Mouse (Mus musculus): ENCODE results near the gene Slc2a6. TPM values are rescaled to one million over a fixed set of nuclear protein-coding genes. Genes with fewer than 3 reads are reported as not detected.

Gene Slc2a6
- polyA plus RNA-seq, 1 experiment from 2014 or later = 5.2 TPM

GRCm38 (mm10) chr2:27028437-27029015 is 728 bp upstream of the Slc2a6 start:
- Histone ChIP-seq H3K27ac (replicated peaks) (no peak overlapping the region), H3K36me3 (no peaks in the 10 kb centered on the region), H3K4me1 (peaks cover 14% of the 10 kb centered on the region), H3K27me3 (peaks cover 9% of the 10 kb centered on the region; the same call in 1 of the 2 replicates), H3K4me3 (peak overlapping the region; percentile 45), H3K9ac (replicated peaks) (peak overlapping the region; percentile 38), H3K4me2 (replicated peaks) (peak overlapping the region; percentile 73), H3K9me3 (no peaks in the 10 kb centered on the region)
- no peak for ATAC-seq (replicated peaks)
- 74% methylated on average over 4 of the region's 4 CpGs for WGBS

DNA sequence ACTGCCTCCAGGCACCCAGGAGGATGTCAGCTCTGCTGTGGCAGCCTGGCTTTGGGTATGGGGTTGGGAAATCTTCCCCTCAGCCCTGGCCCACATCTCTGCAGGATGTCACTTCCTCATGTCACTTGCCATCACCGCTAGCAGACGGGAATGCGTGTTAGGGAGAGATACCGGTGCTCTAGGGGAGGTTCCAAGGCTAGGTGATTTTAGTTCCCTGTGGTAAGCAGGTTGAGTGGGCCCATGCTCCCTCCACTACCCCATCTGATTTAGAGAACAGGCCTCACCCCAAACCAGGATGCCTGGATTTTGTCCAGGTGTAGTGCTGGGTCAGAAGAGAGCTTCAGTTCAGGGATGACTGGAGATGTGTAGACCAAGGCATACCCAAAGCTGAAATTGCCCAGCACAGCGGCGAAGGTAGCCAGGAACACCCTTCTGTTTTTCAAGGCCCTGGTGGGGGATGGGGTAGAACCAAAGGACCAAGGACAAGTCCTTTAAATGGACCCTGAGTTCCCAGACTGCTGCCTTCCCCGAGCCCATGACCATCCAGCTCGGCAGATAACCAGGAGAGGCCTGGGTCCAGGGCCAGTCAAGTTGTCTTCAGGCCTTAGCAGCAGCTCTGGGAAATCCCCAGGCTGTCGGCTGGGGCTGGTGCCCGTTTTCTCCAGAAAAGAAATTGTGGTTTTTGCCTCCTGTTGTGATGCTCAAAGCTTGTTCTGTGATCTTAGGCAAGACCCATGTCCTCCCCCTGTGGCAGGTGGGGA is 761 bp downstream of the Slc2a6 start:
- Histone ChIP-seq H3K36me3 (no peaks in the 10 kb centered on the region), H3K4me1 (peaks cover 14% of the 10 kb centered on the region), H3K27me3 (peaks cover 9% of the 10 kb centered on the region; the same call in 1 of the 2 replicates), H3K9me3 (no peaks in the 10 kb centered on the region), H3K9ac (replicated peaks) (peak overlapping the region; percentile 38; the same call in 1 of the 2 replicates), H3K27ac (replicated peaks) (no peak overlapping the region), H3K4me3 (peak overlapping the region; percentile 45), H3K4me2 (replicated peaks) (peak overlapping the region; percentile 73)
- no peak for ATAC-seq (replicated peaks)
- 72% methylated on average over 10 of the region's 10 CpGs for WGBS

- Histone ChIP-seq H3K9me3 (no peaks in the 10 kb centered on the region), H3K4me3 (no peak overlapping the region), H3K27me3 (peaks cover 9% of the 10 kb centered on the region; the same call in 1 of the 2 replicates), H3K36me3 (no peaks in the 10 kb centered on the region), H3K4me2 (replicated peaks) (no peak overlapping the region), H3K4me1 (peaks cover 14% of the 10 kb centered on the region), H3K9ac (replicated peaks) (no peak overlapping the region), H3K27ac (replicated peaks) (no peak overlapping the region)
- WGBS = 92% methylated on average over 3 of the region's 3 CpGs
- no peak for ATAC-seq (replicated peaks)
These were observed 1.5 kb downstream of the Slc2a6 start for GRCm38 (mm10) chr2:27026332-27026731.

- ATAC-seq (replicated peaks) = no peak
- Histone ChIP-seq H3K4me3 (no peak overlapping the region), H3K4me2 (replicated peaks) (no peak overlapping the region), H3K9ac (replicated peaks) (no peak overlapping the region), H3K27ac (replicated peaks) (no peak overlapping the region), H3K27me3 (peaks cover 9% of the 10 kb centered on the region; the same call in 1 of the 2 replicates), H3K4me1 (peaks cover 14% of the 10 kb centered on the region), H3K9me3 (no peaks in the 10 kb centered on the region), H3K36me3 (no peaks in the 10 kb centered on the region)
- 92% methylated on average over 3 of the region's 3 CpGs for WGBS
These were observed 2.3 kb downstream of the Slc2a6 start for GRCm38 (mm10) chr2:27025545-27025944.

GRCm38 (mm10) chr2:27024136-27024535 is 3.7 kb downstream of the Slc2a6 start:
- H3K4me1 ChIP-seq = peaks cover 14% of the 10 kb centered on the region
- ATAC-seq (replicated peaks) = no peak
- H3K4me2 ChIP-seq (replicated peaks) = no peak overlapping the region
- no peak overlapping the region for H3K27ac ChIP-seq (replicated peaks)
- no peak overlapping the region for H3K9ac ChIP-seq (replicated peaks)
- peaks cover 2% of the 10 kb centered on the region; the same call in 1 of the 2 replicates for H3K36me3 ChIP-seq
- 89% methylated on average over 14 of the region's 14 CpGs for WGBS
- no peak overlapping the region for H3K4me3 ChIP-seq
- H3K9me3 ChIP-seq = no peaks in the 10 kb centered on the region
- peaks cover 5% of the 10 kb centered on the region; the same call in 1 of the 2 replicates for H3K27me3 ChIP-seq

DNA sequence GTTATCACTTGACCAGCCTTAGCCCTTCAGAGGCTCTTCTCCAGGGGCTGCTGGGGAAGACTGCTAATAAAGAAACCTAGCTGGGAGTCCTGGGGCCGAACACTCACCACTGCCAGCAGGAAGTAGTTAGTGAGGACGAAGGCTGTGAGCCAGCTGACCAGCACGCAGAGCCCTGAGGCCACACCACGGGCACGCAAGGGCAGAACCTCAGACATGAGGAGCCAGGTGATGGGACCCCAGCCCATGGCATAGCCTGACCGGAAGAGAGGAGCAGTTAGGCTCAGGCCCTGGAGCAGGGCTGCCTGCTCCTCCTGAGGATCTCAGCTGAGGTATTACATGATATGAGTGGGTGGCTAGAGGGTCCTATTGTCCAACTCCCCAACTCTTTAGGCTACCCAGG is 5.2 kb downstream of the Slc2a6 start:
- Histone ChIP-seq H3K4me2 (replicated peaks) (no peak overlapping the region), H3K27ac (replicated peaks) (no peak overlapping the region), H3K9me3 (no peaks in the 10 kb centered on the region), H3K36me3 (peaks cover 15% of the 10 kb centered on the region), H3K27me3 (no peaks in the 10 kb centered on the region), H3K9ac (replicated peaks) (no peak overlapping the region), H3K4me3 (no peak overlapping the region), H3K4me1 (0 out of 2 replicates have a peak, but pooled peaks cover 10% of the 10 kb centered on the region)
- ATAC-seq (replicated peaks) = no peak
- WGBS = 80% methylated on average over 6 of the region's 6 CpGs

DNA sequence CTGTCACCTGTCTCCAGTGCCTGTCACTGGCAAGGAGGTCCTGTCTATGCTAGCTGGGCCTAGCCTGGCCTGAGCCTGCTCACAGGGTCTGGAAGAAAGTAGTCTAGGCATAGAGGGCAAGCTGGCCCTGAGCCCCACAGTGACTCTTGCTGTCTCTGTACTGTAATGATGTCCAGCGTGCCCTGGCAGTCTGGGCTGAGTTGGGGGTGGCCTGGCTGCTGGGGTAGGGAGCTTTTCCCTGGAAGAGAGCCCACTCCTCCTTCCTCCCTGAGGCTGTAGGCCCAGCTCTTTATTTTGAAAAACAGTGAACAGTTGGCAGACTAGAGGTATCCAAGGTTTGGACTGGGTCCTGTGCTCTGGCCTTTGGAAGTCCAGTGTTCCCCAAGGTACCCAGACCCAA is 6.7 kb downstream of the Slc2a6 start:
- H3K27ac ChIP-seq (replicated peaks) = no peak overlapping the region
- H3K9me3 ChIP-seq = no peaks in the 10 kb centered on the region
- ATAC-seq (replicated peaks) = no peak
- H3K9ac ChIP-seq (replicated peaks) = no peak overlapping the region
- H3K27me3 ChIP-seq = no peaks in the 10 kb centered on the region
- WGBS = 82% methylated on average over 1 of the region's 1 CpGs
- H3K4me3 ChIP-seq = no peak overlapping the region
- peaks cover 30% of the 10 kb centered on the region for H3K36me3 ChIP-seq
- H3K4me2 ChIP-seq (replicated peaks) = no peak overlapping the region
- H3K4me1 ChIP-seq = no peaks in the 10 kb centered on the region

- Histone ChIP-seq H3K4me3 (no peak overlapping the region), H3K27me3 (no peaks in the 10 kb centered on the region), H3K9me3 (no peaks in the 10 kb centered on the region), H3K27ac (replicated peaks) (no peak overlapping the region), H3K4me1 (no peaks in the 10 kb centered on the region), H3K4me2 (replicated peaks) (no peak overlapping the region), H3K36me3 (peaks cover 46% of the 10 kb centered on the region), H3K9ac (replicated peaks) (no peak overlapping the region)
- WGBS = 96% methylated on average over 2 of the region's 2 CpGs
- no peak for ATAC-seq (replicated peaks)
These were observed 8.3 kb downstream of the Slc2a6 start for GRCm38 (mm10) chr2:27019530-27019929.

GRCm38 (mm10) chr2:27017802-27018201 is 10.0 kb downstream of the Slc2a6 start:
- Histone ChIP-seq H3K4me3 (no peak overlapping the region), H3K9ac (replicated peaks) (no peak overlapping the region), H3K27me3 (no peaks in the 10 kb centered on the region), H3K36me3 (peaks cover 56% of the 10 kb centered on the region), H3K27ac (replicated peaks) (no peak overlapping the region), H3K4me1 (no peaks in the 10 kb centered on the region), H3K4me2 (replicated peaks) (no peak overlapping the region), H3K9me3 (no peaks in the 10 kb centered on the region)
- peak; percentile 48; the same call in 1 of the 2 replicates for ATAC-seq (replicated peaks)
- WGBS = 52% methylated on average over 5 of the region's 5 CpGs

GRCm38 (mm10) chr2:27009714-27010244 is 18.0 kb downstream of the Slc2a6 start, which contains the start of gene Cacfd1:
Cacfd1 (plus strand) TSS chr2:27009926.
- Histone ChIP-seq H3K9me3 (no peaks in the 10 kb centered on the region), H3K4me1 (peaks cover 26% of the 10 kb centered on the region), H3K4me2 (replicated peaks) (peak within 1 kb of the TSS; percentile 61), H3K27me3 (no peaks in the 10 kb centered on the region), H3K4me3 (peak within 1 kb of the TSS; percentile 77), H3K27ac (replicated peaks) (peak within 1 kb of the TSS; percentile 81), H3K9ac (replicated peaks) (peak within 1 kb of the TSS; percentile 96), H3K36me3 (peaks cover 12% of the 10 kb centered on the region)
- under 1% methylated on average over 43 of the region's 43 CpGs for WGBS
- ATAC-seq (replicated peaks) = peak; percentile 95

DNA sequence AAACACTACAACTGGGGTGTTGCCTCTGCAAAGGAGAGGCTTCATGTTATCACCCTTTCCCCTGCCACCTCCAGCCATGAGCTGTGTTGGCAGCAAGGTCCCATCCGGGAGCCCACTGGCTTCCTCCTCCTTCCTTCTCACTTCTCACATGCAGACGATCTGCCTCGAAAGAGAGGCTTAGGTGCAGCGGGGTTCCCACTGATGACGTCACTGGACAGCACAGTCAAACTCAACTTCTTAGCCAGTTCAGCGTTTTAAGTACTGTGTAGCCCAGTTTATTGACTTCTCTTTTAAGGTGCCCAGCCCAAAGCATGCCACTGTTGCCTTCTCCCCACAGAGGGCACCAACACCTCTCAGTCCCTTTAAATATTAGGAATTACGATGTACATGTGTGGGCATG is 20.1 kb downstream of the Slc2a6 start:
- 69% methylated on average over 7 of the region's 7 CpGs for WGBS
- ATAC-seq (replicated peaks) = no peak
- no peak overlapping the region for H3K4me3 ChIP-seq
- H3K9ac ChIP-seq (replicated peaks) = no peak overlapping the region
- peaks cover 26% of the 10 kb centered on the region for H3K4me1 ChIP-seq
- no peak overlapping the region for H3K4me2 ChIP-seq (replicated peaks)
- H3K27me3 ChIP-seq = no peaks in the 10 kb centered on the region
- H3K27ac ChIP-seq (replicated peaks) = no peak overlapping the region
- no peaks in the 10 kb centered on the region for H3K9me3 ChIP-seq
- H3K36me3 ChIP-seq = no peaks in the 10 kb centered on the region

DNA sequence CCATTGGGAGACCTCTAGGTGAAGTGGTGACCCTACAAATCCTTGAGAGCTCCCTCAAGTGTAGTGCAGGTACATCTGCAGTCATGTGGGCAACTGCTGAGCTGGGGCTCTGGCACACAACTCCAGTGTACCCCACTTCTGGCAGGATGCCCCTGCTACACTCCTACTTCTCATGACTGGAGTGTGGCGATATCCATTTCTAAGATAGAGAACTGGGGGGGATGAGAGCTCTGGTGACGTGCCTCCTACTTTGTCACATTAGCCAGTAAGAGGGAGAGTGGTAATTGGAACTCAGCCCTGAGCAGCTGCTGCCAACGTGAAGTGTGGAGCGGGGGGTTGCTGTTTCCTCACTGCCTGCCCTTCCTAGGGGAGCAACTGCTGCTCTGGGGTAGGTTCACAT is 21.5 kb downstream of the Slc2a6 start:
- H3K9me3 ChIP-seq = no peaks in the 10 kb centered on the region
- H3K27me3 ChIP-seq = no peaks in the 10 kb centered on the region
- H3K4me2 ChIP-seq (replicated peaks) = no peak overlapping the region
- H3K4me1 ChIP-seq = peaks cover 16% of the 10 kb centered on the region
- no peak overlapping the region for H3K9ac ChIP-seq (replicated peaks)
- H3K4me3 ChIP-seq = no peak overlapping the region
- no peak for ATAC-seq (replicated peaks)
- H3K36me3 ChIP-seq = no peaks in the 10 kb centered on the region
- H3K27ac ChIP-seq (replicated peaks) = no peak overlapping the region
- 44% methylated on average over 4 of the region's 4 CpGs for WGBS

All from forebrain, embryonic 15.5 days (tissue).